ENCODE assay signal across 18 mouse cellular contexts in genomic region chr8:8728643-8729042, GRCm38 (mm10).
"Had no signal": no experiment of that assay in that cellular context is flagged by ENCODE, and none has a peak within 500 bp of the region (broad histone marks: within the 10 kb centered on the region; RNA-seq: fewer than 3 reads in every experiment).

No protein-coding gene starts in this region.

- DNase-seq: kidney, postnatal 14 days; kidney, postnatal 4 days; liver, embryonic 13.5 days; lung, adult 2 months; lung, postnatal 14 days; lung, postnatal 4 days; right cerebral cortex, adult 18-20 months; right cerebral cortex, postnatal 14 days; right cerebral cortex, postnatal 4 days; thymus, adult 2 months; thymus, postnatal 14 days; thymus, postnatal 4 days had no signal

- H3K4me2 ChIP-seq: liver, embryonic 13.5 days; midbrain, embryonic 12.5 days; midbrain, embryonic 15.5 days; neural tube, embryonic 12.5 days; neural tube, embryonic 15.5 days had no signal

- H3K4me1 ChIP-seq: liver, embryonic 13.5 days; midbrain, embryonic 12.5 days; midbrain, embryonic 15.5 days; neural tube, embryonic 12.5 days; neural tube, embryonic 15.5 days had no signal

- H3K27ac ChIP-seq: left cerebral cortex, adult 2 months; liver, embryonic 13.5 days; midbrain, embryonic 12.5 days; midbrain, embryonic 15.5 days; neural tube, embryonic 12.5 days; neural tube, embryonic 15.5 days; stomach, postnatal 0 days had no signal

- H3K36me3 ChIP-seq: liver, embryonic 13.5 days; midbrain, embryonic 12.5 days; midbrain, embryonic 15.5 days; neural tube, embryonic 12.5 days; neural tube, embryonic 15.5 days had no signal

- H3K9ac ChIP-seq: liver, embryonic 13.5 days; midbrain, embryonic 12.5 days; midbrain, embryonic 15.5 days; neural tube, embryonic 12.5 days; neural tube, embryonic 15.5 days had no signal

- H3K9me3 ChIP-seq: liver, embryonic 13.5 days; midbrain, embryonic 12.5 days; midbrain, embryonic 15.5 days; neural tube, embryonic 12.5 days; neural tube, embryonic 15.5 days had no signal

- ATAC-seq: midbrain, embryonic 15.5 days had no signal

- H3K4me3 ChIP-seq: left cerebral cortex, adult 2 months; liver, embryonic 13.5 days; midbrain, embryonic 12.5 days; midbrain, embryonic 15.5 days; neural tube, embryonic 12.5 days; neural tube, embryonic 15.5 days had no signal

- H3K27me3 ChIP-seq: liver, embryonic 13.5 days; midbrain, embryonic 12.5 days; midbrain, embryonic 15.5 days; neural tube, embryonic 12.5 days; neural tube, embryonic 15.5 days had no signal
